26 mouse cellular contexts compared by ENCODE assay signal in genomic region chr6:128650187-128650586, GRCm38 (mm10). TPM values are rescaled to one million over a fixed set of nuclear protein-coding genes. Genes with fewer than 3 reads are reported as not detected.
A peak's percentile ranks its signal among the peaks of the same experiment; 100 is the strongest.
DNase-seq lines count a peak whose midpoint lies in the region; ATAC-seq and TF ChIP-seq lines count a peak whose summit lies in the region.
"Had no signal": no experiment of that assay in that cellular context is flagged by ENCODE, and none has a peak within 500 bp of the region (broad histone marks: within the 10 kb centered on the region; RNA-seq: fewer than 3 reads in every experiment).

No protein-coding gene starts in this region.

- peak; percentile 64 for DNase-seq in kidney, adult 11 months
- no peak for DNase-seq in kidney, adult 18-20 months
- peak; percentile 9 for DNase-seq in lung, postnatal 0 days (ENCODE audit: low spot score)
- no peak for DNase-seq in lung, adult 2 months
- peak; percentile 19 for DNase-seq in kidney, postnatal 10 days
- DNase-seq in frontal cortex, postnatal 10 days (ENCODE audit: low spot score in 2 of 2), result no peak
- DNase-seq in adrenal gland, postnatal 4 days (ENCODE audit: low spot score in 2 of 2), result no peak
- DNase-seq: cerebellum, adult 2 months; cerebellum, postnatal 36 days; gastrocnemius, adult 2 months; heart, postnatal 36 days; right cerebral cortex, postnatal 25 days had no signal

- no peak for ATAC-seq in lung, postnatal 0 days

- H3K4me3 ChIP-seq in lung, postnatal 0 days (ENCODE audit: low read depth, low read length), result no peak overlapping the region
- H3K4me3 ChIP-seq in lung, adult 2 months (replicated peaks; ENCODE audit: extremely low read depth, low read depth, low read length), result no peak overlapping the region
- no peak overlapping the region for H3K4me3 ChIP-seq in small intestine, adult 2 months (ENCODE audit: low read depth, low read length)
- H3K4me3 ChIP-seq: embryonic facial prominence, embryonic 15.5 days; forebrain, embryonic 10.5 days; gastrocnemius, adult 2 months; hindbrain, embryonic 15.5 days; limb, embryonic 12.5 days had no signal

- no peak overlapping the region for H3K4me2 ChIP-seq in lung, postnatal 0 days (replicated peaks; ENCODE audit: low read depth, low read length)
- H3K4me2 ChIP-seq: embryonic facial prominence, embryonic 15.5 days; hindbrain, embryonic 15.5 days; limb, embryonic 12.5 days; midbrain, embryonic 11.5 days had no signal

- no peak for TF ChIP-seq POLR2A in lung, adult 2 months (IDR thresholded peaks at IDR 0.05; ENCODE audit: borderline replicate concordance, extremely low read depth, low read depth, low read length)
- no peak for TF ChIP-seq POLR2A in small intestine, adult 2 months (IDR thresholded peaks at IDR 0.05; ENCODE audit: low read depth, low read length)

- WGBS in lung, postnatal 0 days, result 42% methylated on average over 1 of the region's 1 CpGs
- WGBS in lung, adult 2 months, result 67% methylated on average over 1 of the region's 1 CpGs
- WGBS in small intestine, adult 2 months, result 45% methylated on average over 1 of the region's 1 CpGs

- H3K27me3 ChIP-seq in lung, postnatal 0 days (replicated peaks; ENCODE audit: insufficient read depth, low read length), result no peaks in the 10 kb centered on the region
- H3K27me3 ChIP-seq in small intestine, adult 2 months (ENCODE audit: control insufficient read depth, insufficient read depth, low read length), result no peaks in the 10 kb centered on the region
- H3K27me3 ChIP-seq: embryonic facial prominence, embryonic 15.5 days; hindbrain, embryonic 15.5 days; limb, embryonic 12.5 days had no signal

- no peak for TF ChIP-seq CTCF in lung, postnatal 0 days (IDR thresholded peaks at IDR 0.05)
- no peak for TF ChIP-seq CTCF in lung, adult 2 months (IDR thresholded peaks at IDR 0.05; ENCODE audit: insufficient read depth, low read length)
- no peak for TF ChIP-seq CTCF in small intestine, adult 2 months (IDR thresholded peaks at IDR 0.05; ENCODE audit: extremely low read depth, insufficient read length, insufficient replicate concordance, low read depth, low read length)

- H3K9me3 ChIP-seq in lung, postnatal 0 days (ENCODE audit: low read length), result no peaks in the 10 kb centered on the region
- H3K9me3 ChIP-seq: embryonic facial prominence, embryonic 15.5 days; forebrain, embryonic 10.5 days; hindbrain, embryonic 15.5 days; limb, embryonic 12.5 days had no signal

- no peaks in the 10 kb centered on the region for H3K36me3 ChIP-seq in lung, postnatal 0 days (ENCODE audit: insufficient read depth, low read length)
- no peaks in the 10 kb centered on the region for H3K36me3 ChIP-seq in small intestine, adult 2 months (ENCODE audit: control insufficient read depth, insufficient read depth, low read length)
- H3K36me3 ChIP-seq: embryonic facial prominence, embryonic 15.5 days; forebrain, embryonic 10.5 days; G1E; hindbrain, embryonic 15.5 days; limb, embryonic 12.5 days had no signal

- no peak for TF ChIP-seq EP300 in lung, postnatal 0 days (IDR thresholded peaks at IDR 0.05)

- H3K4me1 ChIP-seq in lung, postnatal 0 days (ENCODE audit: insufficient read depth, low read depth, low read length), result no peaks in the 10 kb centered on the region
- H3K4me1 ChIP-seq in lung, adult 2 months (ENCODE audit: control insufficient read depth, insufficient read depth, low read length), result no peaks in the 10 kb centered on the region; the same call in 1 of the 2 replicates
- H3K4me1 ChIP-seq in small intestine, adult 2 months (ENCODE audit: control insufficient read depth, insufficient read depth, insufficient read length, low read length), result peaks cover 31% of the 10 kb centered on the region; the same call in 1 of the 2 replicates
- H3K4me1 ChIP-seq: embryonic facial prominence, embryonic 15.5 days; forebrain, embryonic 10.5 days; hindbrain, embryonic 15.5 days; limb, embryonic 12.5 days had no signal

- no peak overlapping the region for H3K9ac ChIP-seq in lung, postnatal 0 days (replicated peaks; ENCODE audit: low read depth)
- H3K9ac ChIP-seq: embryonic facial prominence, embryonic 15.5 days; hindbrain, embryonic 15.5 days; limb, embryonic 12.5 days had no signal

- H3K27ac ChIP-seq in lung, postnatal 0 days (ENCODE audit: low read length), result no peak overlapping the region
- peak overlapping the region; percentile 33 for H3K27ac ChIP-seq in small intestine, adult 2 months (ENCODE audit: insufficient read depth, low read depth, low read length)
- H3K27ac ChIP-seq: embryonic facial prominence, embryonic 15.5 days; forebrain, embryonic 10.5 days; gastrocnemius, adult 2 months; hindbrain, embryonic 15.5 days; limb, embryonic 12.5 days; macrophage had no signal

RNA-seq across cellular contexts. Expression of gene Clec2h, which starts 12.0 kb away (rescaled TPM):
- polyA plus RNA-seq in lung, postnatal 0 days (2015; fragmentation: Nextera tagmentation; extraction: Ambion mirVana), result not detected in 2 replicates
- 0.17 TPM in 1 of 2 replicates, not detected in the other for polyA plus RNA-seq in lung, adult 2 months (2012; rRNA removed)
- polyA plus RNA-seq in small intestine, adult 2 months (2012; rRNA removed), result 54.1 and 189 TPM in 2 replicates
- total RNA-seq in adrenal gland, postnatal 4 days (2021), result 1 to 10 TPM; 2.3 to 3.9 TPM
- total RNA-seq: gastrocnemius, adult 2 months; granulocyte monocyte progenitor cell, adult 5-6 weeks; layer of hippocampus, postnatal 14 days had no signal
- polyA plus RNA-seq: embryonic facial prominence, embryonic 15.5 days; forebrain, embryonic 10.5 days; G1E; heart, embryonic 14.5 days; hindbrain, embryonic 15.5 days; limb, embryonic 12.5 days; macrophage; midbrain, embryonic 11.5 days had no signal

RNA-seq across cellular contexts. Expression of gene Klrb1a, which starts 26.9 kb away (rescaled TPM):
- polyA plus RNA-seq in lung, postnatal 0 days (2015; fragmentation: Nextera tagmentation; extraction: Ambion mirVana), result not detected in 2 replicates
- 0.52 and 1.8 TPM in 2 replicates for polyA plus RNA-seq in lung, adult 2 months (2012; rRNA removed)
- polyA plus RNA-seq in small intestine, adult 2 months (2012; rRNA removed), result 0.24 TPM in 1 of 2 replicates, not detected in the other
- total RNA-seq in adrenal gland, postnatal 4 days (2021), result not detected
- total RNA-seq: adrenal gland, postnatal 36 days; gastrocnemius, adult 2 months; granulocyte monocyte progenitor cell, adult 5-6 weeks; heart, postnatal 36 days; layer of hippocampus, postnatal 14 days; left cerebral cortex, postnatal 10 days had no signal
- polyA plus RNA-seq: cerebellum, adult 2 months; embryonic facial prominence, embryonic 15.5 days; forebrain, embryonic 10.5 days; G1E; heart, embryonic 14.5 days; hindbrain, embryonic 15.5 days; limb, embryonic 12.5 days; macrophage; midbrain, embryonic 11.5 days; stomach, embryonic 16.5 days had no signal

Comparison
In these comparisons a context has a peak if more than half of its experiments do, and no peak if none do; other contexts are left out.
1. DNase-seq: peak in kidney, adult 11 months (single experiment), lung, postnatal 0 days (single experiment) and kidney, postnatal 10 days (single experiment); none in kidney, adult 18-20 months (single experiment), lung, adult 2 months (single experiment), frontal cortex, postnatal 10 days (0 of 2) and adrenal gland, postnatal 4 days (0 of 2).
2. RNA of gene Clec2h, which starts 12.0 kb away (polyA plus RNA-seq): 54.1 to 189 TPM in small intestine, adult 2 months; 0.17 TPM in lung, adult 2 months and not detected in lung, postnatal 0 days; every median in the first group is over 10 times any median in the second.